In genomic region chr9:121060331-121060730, GRCm38 (mm10) we compare ENCODE assay signal across 30 mouse cellular contexts.
"Had no signal": no experiment of that assay in that cellular context is flagged by ENCODE, and none has a peak within 500 bp of the region (broad histone marks: within the 10 kb centered on the region; RNA-seq: fewer than 3 reads in every experiment).

No protein-coding gene starts in this region.

- H3K4me3 ChIP-seq: limb, embryonic 10.5 days; limb, embryonic 12.5 days; limb, embryonic 13.5 days; limb, embryonic 15.5 days; liver, embryonic 12.5 days; liver, embryonic 13.5 days; liver, embryonic 15.5 days; lung, embryonic 15.5 days; megakaryocyte, embryonic 14.5 days; midbrain, embryonic 10.5 days; midbrain, embryonic 12.5 days; midbrain, embryonic 13.5 days; midbrain, embryonic 15.5 days; myocyte; neural tube, embryonic 12.5 days had no signal

- H3K36me3 ChIP-seq: limb, embryonic 10.5 days; limb, embryonic 12.5 days; limb, embryonic 13.5 days; limb, embryonic 15.5 days; liver, embryonic 12.5 days; liver, embryonic 13.5 days; liver, embryonic 15.5 days; lung, embryonic 15.5 days; midbrain, embryonic 10.5 days; midbrain, embryonic 12.5 days; midbrain, embryonic 13.5 days; midbrain, embryonic 15.5 days; neural tube, embryonic 12.5 days had no signal

- H3K4me1 ChIP-seq: liver, embryonic 12.5 days; liver, embryonic 13.5 days; liver, embryonic 15.5 days; megakaryocyte, embryonic 14.5 days had no signal

- H3K27me3 ChIP-seq: limb, embryonic 13.5 days; limb, embryonic 15.5 days; liver, embryonic 12.5 days; liver, embryonic 13.5 days; liver, embryonic 15.5 days; lung, embryonic 15.5 days; midbrain, embryonic 12.5 days; midbrain, embryonic 13.5 days; midbrain, embryonic 15.5 days; neural tube, embryonic 12.5 days had no signal

- DNase-seq: left cerebral cortex, postnatal 4 days; liver; liver, embryonic 13.5 days; liver, postnatal 0 days; lung, adult 18-20 months; lung, adult 2 months; lung, embryonic 14.5 days; lung, postnatal 10 days; lung, postnatal 14 days; lung, postnatal 36 days; lung, postnatal 4 days; midbrain, embryonic 14.5 days had no signal

- H3K9me3 ChIP-seq: limb, embryonic 10.5 days; limb, embryonic 12.5 days; limb, embryonic 13.5 days; limb, embryonic 15.5 days; liver, embryonic 12.5 days; liver, embryonic 13.5 days; liver, embryonic 15.5 days; lung, embryonic 15.5 days; midbrain, embryonic 10.5 days; midbrain, embryonic 12.5 days; midbrain, embryonic 13.5 days; midbrain, embryonic 15.5 days; neural tube, embryonic 12.5 days had no signal

- ATAC-seq: liver, embryonic 12.5 days; liver, postnatal 0 days; lung, postnatal 0 days; midbrain, embryonic 13.5 days; midbrain, embryonic 15.5 days had no signal

- H3K9ac ChIP-seq: limb, embryonic 12.5 days; limb, embryonic 13.5 days; limb, embryonic 15.5 days; liver, embryonic 12.5 days; liver, embryonic 13.5 days; liver, embryonic 14.5 days; liver, embryonic 15.5 days; liver, postnatal 0 days; lung, embryonic 14.5 days; lung, embryonic 15.5 days; midbrain, embryonic 12.5 days; midbrain, embryonic 13.5 days; midbrain, embryonic 15.5 days; neural tube, embryonic 12.5 days had no signal

- H3K27ac ChIP-seq: limb, embryonic 10.5 days; limb, embryonic 12.5 days; limb, embryonic 13.5 days; limb, embryonic 15.5 days; liver, embryonic 12.5 days; liver, embryonic 13.5 days; liver, embryonic 14.5 days; liver, embryonic 15.5 days; lung, embryonic 15.5 days; macrophage; midbrain, embryonic 10.5 days; midbrain, embryonic 12.5 days; midbrain, embryonic 15.5 days; neural tube, embryonic 12.5 days had no signal

- H3K4me2 ChIP-seq: limb, embryonic 12.5 days; limb, embryonic 13.5 days; limb, embryonic 15.5 days; liver, embryonic 11.5 days; liver, embryonic 12.5 days; liver, embryonic 13.5 days; liver, embryonic 15.5 days; lung, embryonic 14.5 days; lung, embryonic 15.5 days; midbrain, embryonic 12.5 days; midbrain, embryonic 13.5 days; midbrain, embryonic 15.5 days; neural tube, embryonic 12.5 days had no signal
